Mouse (Mus musculus) hindbrain, embryonic 15.5 days (tissue): Measurements from ENCODE around the gene Mfsd4b2. TPM values are rescaled to one million over a fixed set of nuclear protein-coding genes. Genes with fewer than 3 reads are reported as not detected.
A peak's percentile ranks its signal among the peaks of the same experiment; 100 is the strongest.
"Not testable (repeated sequence)": the region's sequence is repeated elsewhere in the genome, so short reads cannot be mapped to it uniquely, and the experiment has no call there.

Source experiments
- ATAC-seq: fragments of 200-750 bp; cut with Nextera tagmentation; 2 replicates; pipeline ENCODE4 v1.8.0; 2017; ENCODE audit warnings: low read depth, moderate number of reproducible peaks, moderate TSS enrichment; ENCODE audit not compliant: low FRiP score
- H3K27ac ChIP-seq: fragments of 300-500 bp; sonication (generic); replicated peaks from 2 replicates; pipeline ENCODE4 v1.5.1; 2015; ENCODE audit warnings: mild to moderate bottlenecking, inconsistent platforms
- H3K27me3 ChIP-seq: fragments of 300-500 bp; sonication (generic); 2 replicates; pipeline ENCODE4 v1.6.1; 2015; ENCODE audit warnings: control low read depth, inconsistent platforms
- H3K36me3 ChIP-seq: fragments of 300-500 bp; sonication (generic); 2 replicates; pipeline ENCODE4 v1.6.1; 2015; ENCODE audit warnings: control low read depth, inconsistent platforms
- H3K4me1 ChIP-seq: fragments of 300-500 bp; sonication (generic); replicated peaks from 2 replicates; pipeline ENCODE4 v1.6.1; 2015; ENCODE audit warnings: control low read depth, inconsistent platforms
- H3K4me2 ChIP-seq: fragments of 300-500 bp; sonication (generic); 2 replicates; pipeline ENCODE4 v1.6.1; 2015; ENCODE audit warnings: moderate library complexity, mild to moderate bottlenecking, inconsistent platforms
- H3K4me3 ChIP-seq: fragments of 300-500 bp; sonication (generic); 2 replicates; pipeline ENCODE4 v1.5.1; 2015; ENCODE audit warnings: mild to moderate bottlenecking, inconsistent platforms
- H3K9ac ChIP-seq: fragments of 300-500 bp; sonication (generic); 2 replicates; pipeline ENCODE4 v1.6.1; 2015; ENCODE audit warnings: inconsistent platforms
- H3K9me3 ChIP-seq: fragments of 300-500 bp; sonication (generic); 2 replicates; pipeline ENCODE4 v1.6.1; 2016; ENCODE audit warnings: control low read depth, inconsistent platforms
- whole genome bisulfite sequencing: fragments of 180-500 bp; shearing (Covaris S2); methylation state at CpG from one replicate; pipeline ENCODE4 v1.1.7; 2015; 5-methylcytosine and 5-hydroxymethylcytosine counted together
- polyA plus RNA-seq: library from polyadenylated mRNA; unstranded; fragments of >200 nt; fragmentation: Nextera tagmentation; extraction: Ambion mirVana; gene quantifications from 2 replicates; pipeline ENCODE4 v1.2.1, GENCODE M21; 2015

Gene Mfsd4b2
- polyA plus RNA-seq = 0.07 TPM in 1 of 2 replicates, not detected in the other

GRCm38 (mm10) chr10:39926616-39927139 lies at the start of gene Mfsd4b2:
TSS of gene Mfsd4b2 (minus strand) at chr10:39926923.
- H3K4me1 ChIP-seq = peaks cover 8% of the 10 kb centered on the region
- peak within 1 kb of the TSS; percentile 43 for H3K4me3 ChIP-seq
- H3K27me3 ChIP-seq = peaks cover 14% of the 10 kb centered on the region
- H3K9ac ChIP-seq = peak within 1 kb of the TSS; percentile 25; the same call in 1 of the 2 replicates
- no peaks in the 10 kb centered on the region for H3K36me3 ChIP-seq
- under 1% methylated on average over 41 of the region's 41 CpGs for WGBS
- no peak within 1 kb of the TSS for H3K27ac ChIP-seq
- H3K4me2 ChIP-seq = peak within 1 kb of the TSS; percentile 94
- ATAC-seq = peak; percentile 71; the same call in 1 of the 2 replicates
- no peaks in the 10 kb centered on the region for H3K9me3 ChIP-seq

- H3K27ac ChIP-seq = no peak overlapping the region
- no peak overlapping the region for H3K4me3 ChIP-seq
- no peak for ATAC-seq
- no peak overlapping the region for H3K4me2 ChIP-seq
- 41% methylated on average over 2 of the region's 2 CpGs for WGBS
- H3K27me3 ChIP-seq = no peaks in the 10 kb centered on the region
- peaks cover 6% of the 10 kb centered on the region; the same call in 1 of the 2 replicates for H3K9me3 ChIP-seq
- H3K9ac ChIP-seq = no peak overlapping the region
- H3K4me1 ChIP-seq = no peaks in the 10 kb centered on the region
- no peaks in the 10 kb centered on the region for H3K36me3 ChIP-seq
Observed at GRCm38 (mm10) chr10:39975771-39976170, 49.0 kb upstream of the Mfsd4b2 start.

GRCm38 (mm10) chr10:39974982-39975381 lies 48.3 kb upstream of the Mfsd4b2 start:
- Histone ChIP-seq H3K27me3 (no peaks in the 10 kb centered on the region), H3K36me3 (no peaks in the 10 kb centered on the region), H3K9me3 (peaks cover 6% of the 10 kb centered on the region; the same call in 1 of the 2 replicates), H3K4me2 (no peak overlapping the region), H3K27ac (no peak overlapping the region), H3K9ac (no peak overlapping the region), H3K4me1 (no peaks in the 10 kb centered on the region), H3K4me3 (no peak overlapping the region)
- WGBS = 61% methylated on average over 11 of the region's 11 CpGs
- ATAC-seq = no peak

GRCm38 (mm10) chr10:39967512-39967911 lies 40.8 kb upstream of the Mfsd4b2 start:
- WGBS = 88% methylated on average over 3 of the region's 3 CpGs
- H3K4me2 ChIP-seq = no peak overlapping the region
- H3K4me3 ChIP-seq = no peak overlapping the region
- no peaks in the 10 kb centered on the region for H3K36me3 ChIP-seq
- ATAC-seq = no peak
- H3K27me3 ChIP-seq = no peaks in the 10 kb centered on the region
- H3K9ac ChIP-seq = no peak overlapping the region
- no peaks in the 10 kb centered on the region for H3K4me1 ChIP-seq
- H3K9me3 ChIP-seq = no peaks in the 10 kb centered on the region
- H3K27ac ChIP-seq = no peak overlapping the region

GRCm38 (mm10) chr10:39961906-39962305 lies 35.2 kb upstream of the Mfsd4b2 start:
- H3K4me1 ChIP-seq = 0 out of 2 replicates have a peak, but pooled peaks cover 6% of the 10 kb centered on the region
- no peak overlapping the region for H3K4me3 ChIP-seq
- no peak overlapping the region for H3K4me2 ChIP-seq
- no peaks in the 10 kb centered on the region for H3K9me3 ChIP-seq
- no peaks in the 10 kb centered on the region for H3K36me3 ChIP-seq
- H3K27me3 ChIP-seq = no peaks in the 10 kb centered on the region
- no peak overlapping the region for H3K27ac ChIP-seq
- WGBS = 53% methylated on average over 1 of the region's 1 CpGs
- no peak overlapping the region for H3K9ac ChIP-seq
- ATAC-seq = no peak

- Histone ChIP-seq H3K4me3 (peak overlapping the region; percentile 53), H3K27me3 (no peaks in the 10 kb centered on the region), H3K36me3 (no peaks in the 10 kb centered on the region), H3K4me1 (0 out of 2 replicates have a peak, but pooled peaks cover 6% of the 10 kb centered on the region), H3K9me3 (no peaks in the 10 kb centered on the region), H3K4me2 (peak overlapping the region; percentile 96), H3K9ac (no peak overlapping the region), H3K27ac (no peak overlapping the region)
- WGBS = 40% methylated on average over 11 of the region's 11 CpGs
- peak; percentile 51 for ATAC-seq
Observed at GRCm38 (mm10) chr10:39960441-39960822, 33.7 kb upstream of the Mfsd4b2 start.

GRCm38 (mm10) chr10:39959761-39960440 lies 33.2 kb upstream of the Mfsd4b2 start, which contains the start of gene Mfsd4b3:
TSS of gene Mfsd4b3 (minus strand) at chr10:39960153.
- Histone ChIP-seq H3K4me3 (peak within 1 kb of the TSS; percentile 53), H3K4me2 (peak within 1 kb of the TSS; percentile 96), H3K9ac (peak within 1 kb of the TSS; percentile 35), H3K4me1 (0 out of 2 replicates have a peak, but pooled peaks cover 6% of the 10 kb centered on the region), H3K36me3 (no peaks in the 10 kb centered on the region), H3K9me3 (no peaks in the 10 kb centered on the region), H3K27ac (peak within 1 kb of the TSS; percentile 40; the same call in 1 of the 2 replicates), H3K27me3 (no peaks in the 10 kb centered on the region)
- WGBS = under 1% methylated on average over 38 of the region's 38 CpGs
- ATAC-seq = peak; percentile 98

GRCm38 (mm10) chr10:39958266-39958665 lies 31.5 kb upstream of the Mfsd4b2 start:
- Histone ChIP-seq H3K4me3 (no peak overlapping the region), H3K27me3 (no peaks in the 10 kb centered on the region), H3K36me3 (no peaks in the 10 kb centered on the region), H3K9me3 (no peaks in the 10 kb centered on the region), H3K4me2 (no peak overlapping the region), H3K27ac (no peak overlapping the region), H3K4me1 (0 out of 2 replicates have a peak, but pooled peaks cover 6% of the 10 kb centered on the region), H3K9ac (no peak overlapping the region)
- ATAC-seq = no peak
- WGBS = 62% methylated on average over 4 of the region's 4 CpGs

GRCm38 (mm10) chr10:39956340-39956878 lies 29.7 kb upstream of the Mfsd4b2 start:
- ATAC-seq = no peak
- Histone ChIP-seq H3K36me3 (no peaks in the 10 kb centered on the region), H3K9me3 (no peaks in the 10 kb centered on the region), H3K27ac (no peak overlapping the region), H3K27me3 (no peaks in the 10 kb centered on the region), H3K9ac (no peak overlapping the region), H3K4me2 (no peak overlapping the region), H3K4me3 (no peak overlapping the region), H3K4me1 (0 out of 2 replicates have a peak, but pooled peaks cover 6% of the 10 kb centered on the region)
- WGBS = 57% methylated on average over 2 of the region's 2 CpGs

- H3K9ac ChIP-seq = no peak overlapping the region
- ATAC-seq = no peak
- no peak overlapping the region for H3K4me3 ChIP-seq
- WGBS = 88% methylated on average over 2 of the region's 2 CpGs
- H3K4me2 ChIP-seq = no peak overlapping the region
- no peak overlapping the region for H3K27ac ChIP-seq
- H3K27me3 ChIP-seq = no peaks in the 10 kb centered on the region
- no peaks in the 10 kb centered on the region for H3K36me3 ChIP-seq
- 0 out of 2 replicates have a peak, but pooled peaks cover 3% of the 10 kb centered on the region for H3K4me1 ChIP-seq
- H3K9me3 ChIP-seq = no peaks in the 10 kb centered on the region
Observed at GRCm38 (mm10) chr10:39955163-39955562, 28.4 kb upstream of the Mfsd4b2 start.

GRCm38 (mm10) chr10:39949377-39949954 lies 22.7 kb upstream of the Mfsd4b2 start:
- Histone ChIP-seq H3K4me2 (no peak overlapping the region), H3K4me1 (no peaks in the 10 kb centered on the region), H3K36me3 (no peaks in the 10 kb centered on the region), H3K9ac (no peak overlapping the region), H3K27ac (no peak overlapping the region), H3K9me3 (no peaks in the 10 kb centered on the region), H3K27me3 (no peaks in the 10 kb centered on the region), H3K4me3 (no peak overlapping the region)
- WGBS = 87% methylated on average over 2 of the region's 2 CpGs
- ATAC-seq = no peak

GRCm38 (mm10) chr10:39947195-39947594 lies 20.5 kb upstream of the Mfsd4b2 start:
- ATAC-seq = not testable (repeated sequence)

More at GRCm38 (mm10) chr10:39947195-39947594, 20.5 kb upstream of the Mfsd4b2 start:
- H3K27me3 ChIP-seq, H3K27ac ChIP-seq, H3K4me2 ChIP-seq, H3K9ac ChIP-seq, H3K4me1 ChIP-seq, H3K36me3 ChIP-seq, H3K4me3 ChIP-seq, H3K9me3 ChIP-seq: not testable (repeated sequence)
- 89% methylated on average over 3 of the region's 3 CpGs for WGBS
